Mouse (Mus musculus): ENCODE data around the gene Vps13c.

The Vps13c gene

GRCm38 (mm10) chr9:67839981-67840859, at the start of gene Vps13c:
Gene Vps13c, plus strand, starts transcription at chr9:67840396.
- DNase-seq: peak; percentile 88 to 89

GRCm38 (mm10) chr9:67792405-67792804, 47.8 kb upstream of the Vps13c start:
- DNase-seq: no peak

GRCm38 (mm10) chr9:67793501-67793900, 46.7 kb upstream of the Vps13c start:
- no peak for DNase-seq

GRCm38 (mm10) chr9:67794216-67794615, 46.0 kb upstream of the Vps13c start:
- no peak for DNase-seq

GRCm38 (mm10) chr9:67794668-67795067, 45.5 kb upstream of the Vps13c start:
- no peak for DNase-seq

GRCm38 (mm10) chr9:67795205-67795675, 45.0 kb upstream of the Vps13c start:
- peak; percentile 60 to 69 for DNase-seq

- DNase-seq: no peak
Measured at GRCm38 (mm10) chr9:67799078-67799819, 40.9 kb upstream of the Vps13c start.

- peak; percentile 75 to 90 for DNase-seq
Measured at GRCm38 (mm10) chr9:67802241-67802640, 38.0 kb upstream of the Vps13c start.

- no peak for DNase-seq
Measured at GRCm38 (mm10) chr9:67807000-67807399, 33.2 kb upstream of the Vps13c start.

GRCm38 (mm10) chr9:67810527-67810926, 29.7 kb upstream of the Vps13c start:
- DNase-seq: no peak

GRCm38 (mm10) chr9:67811116-67811515, 29.1 kb upstream of the Vps13c start:
- DNase-seq: no peak

GRCm38 (mm10) chr9:67813171-67813570, 27.0 kb upstream of the Vps13c start:
- no peak for DNase-seq

GRCm38 (mm10) chr9:67813665-67814337, 26.4 kb upstream of the Vps13c start:
- no peak for DNase-seq

- no peak for DNase-seq
Measured at GRCm38 (mm10) chr9:67816172-67816928, 23.8 kb upstream of the Vps13c start.

GRCm38 (mm10) chr9:67817898-67818667, 22.1 kb upstream of the Vps13c start:
- no peak for DNase-seq

- no peak for DNase-seq
Measured at GRCm38 (mm10) chr9:67818668-67818950, 21.6 kb upstream of the Vps13c start.

- no peak for DNase-seq
Measured at GRCm38 (mm10) chr9:67823131-67823530, 17.1 kb upstream of the Vps13c start.

- DNase-seq: no peak
Measured at GRCm38 (mm10) chr9:67825527-67825926, 14.7 kb upstream of the Vps13c start.

GRCm38 (mm10) chr9:67828182-67828581, 12.0 kb upstream of the Vps13c start:
- peak; percentile 79 to 80 for DNase-seq

- DNase-seq: peak; percentile 67 to 74
Measured at GRCm38 (mm10) chr9:67830411-67831358, 9.5 kb upstream of the Vps13c start.
